Mouse (Mus musculus) hindbrain, postnatal 0 days (tissue): ENCODE measurements around the gene Fanci. TPM values are rescaled to one million over a fixed set of nuclear protein-coding genes. Genes with fewer than 3 reads are reported as not detected.
A peak's percentile ranks its signal among the peaks of the same experiment; 100 is the strongest.

Experiments
- ATAC-seq: fragments of 200-750 bp; cut with Nextera tagmentation; 2 replicates; pipeline ENCODE4 v1.8.0; 2017; ENCODE audit warnings: mild to moderate bottlenecking, moderate TSS enrichment, moderate library complexity
- DNase-seq: peaks from one replicate; pipeline ENCODE4 v3.0.0-alpha.2; 2015; ENCODE audit warnings: low spot score
- H3K27ac ChIP-seq: fragments of 300-500 bp; sonication (generic); 2 replicates; pipeline ENCODE4 v1.5.1; 2014; ENCODE audit warnings: mild to moderate bottlenecking
- H3K27me3 ChIP-seq: fragments of 300-500 bp; sonication (generic); 2 replicates; pipeline ENCODE4 v1.6.1; 2014; ENCODE audit warnings: low read length, mixed read lengths; ENCODE audit not compliant: insufficient read depth
- H3K36me3 ChIP-seq: fragments of 300-500 bp; sonication (generic); 2 replicates; pipeline ENCODE4 v1.6.1; 2014; ENCODE audit warnings: low read length, mixed read lengths; ENCODE audit not compliant: insufficient read depth
- H3K4me1 ChIP-seq: fragments of 300-500 bp; sonication (generic); 2 replicates; pipeline ENCODE4 v1.6.1; 2014; ENCODE audit warnings: antibody characterized with exemption, low read length, mixed read lengths; ENCODE audit not compliant: insufficient read depth
- H3K4me2 ChIP-seq: fragments of 300-500 bp; sonication (generic); 2 replicates; pipeline ENCODE4 v1.6.1; 2014; ENCODE audit warnings: low read depth, mild to moderate bottlenecking, low read length, moderate library complexity, mixed read lengths
- H3K4me3 ChIP-seq: fragments of 300-500 bp; sonication (generic); 2 replicates; pipeline ENCODE4 v1.5.1; 2014; ENCODE audit warnings: low read length
- H3K9ac ChIP-seq: fragments of 300-500 bp; sonication (generic); replicated peaks from 2 replicates; pipeline ENCODE4 v1.6.1; 2014; ENCODE audit warnings: mild to moderate bottlenecking, low read length, moderate library complexity, mixed read lengths
- H3K9me3 ChIP-seq: fragments of 300-500 bp; sonication (generic); 2 replicates; pipeline ENCODE4 v1.6.1; 2016; ENCODE audit warnings: low read length, mixed read lengths
- CTCF ChIP-seq: IDR thresholded peaks from 2 replicates; pipeline ENCODE4 v1.5.1; 2016; ENCODE audit warnings: antibody characterized with exemption, control low read depth, low read depth
- WGBS: fragments of 180-500 bp; shearing (Covaris S2); extraction: QIAGEN DNeasy Blood & Tissue Kit; methylation state at CpG from one replicate; pipeline ENCODE4 v1.1.7; 2014; 5-methylcytosine and 5-hydroxymethylcytosine counted together
- polyA plus RNA-seq: library from polyadenylated mRNA; unstranded; fragments of >200 nt; fragmentation: Nextera tagmentation; extraction: Ambion mirVana; gene quantifications from 2 replicates; pipeline ENCODE4 v1.2.1, GENCODE M21; 2015
- total RNA-seq: library from RNA; depleted of rRNA; stranded (reverse); fragments of >200 nt; gene quantifications from 2 replicates; pipeline ENCODE4 v1.2.3, GENCODE M21; 2014; rRNA removed

Fanci gene
- total and polyA plus RNA-seq, 2 experiments from 2014 or later, result 2.4 to 2.9 TPM

DNA sequence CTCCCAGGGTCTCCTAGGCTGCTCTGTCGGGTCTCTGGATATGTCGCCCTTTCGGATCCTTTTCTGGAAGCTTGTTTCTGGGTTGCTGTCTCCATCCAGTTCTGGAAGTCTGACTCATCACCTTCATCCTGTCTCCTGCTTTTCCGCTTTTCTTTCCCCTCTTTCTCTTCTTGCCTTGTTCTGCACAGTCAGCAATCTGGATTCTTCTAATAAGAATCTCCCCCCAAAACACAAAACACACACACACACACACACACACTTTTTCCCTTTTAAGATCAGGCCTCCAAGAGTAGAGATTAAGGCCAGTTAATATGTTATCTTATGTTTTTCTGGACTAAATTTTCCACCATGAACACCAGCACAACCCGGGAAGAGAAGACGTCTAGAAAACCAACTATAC is 106.6 kb downstream of the Fanci start:
- Histone ChIP-seq H3K4me3 (peak overlapping the region; percentile 89), H3K4me2 (peak overlapping the region; percentile 93), H3K4me1 (peaks cover 9% of the 10 kb centered on the region; the same call in 1 of the 2 replicates), H3K9ac (0 out of 2 replicates have a peak overlapping the region, but pooled peaks have one; percentile 24), H3K27ac (peak overlapping the region; percentile 78), H3K36me3 (no peaks in the 10 kb centered on the region), H3K9me3 (no peaks in the 10 kb centered on the region), H3K27me3 (no peaks in the 10 kb centered on the region)
- DNase-seq (peak; percentile 25), ATAC-seq (no peak)
- WGBS, result 9% methylated on average over 6 of the region's 6 CpGs
- no peak for TF ChIP-seq CTCF

DNA sequence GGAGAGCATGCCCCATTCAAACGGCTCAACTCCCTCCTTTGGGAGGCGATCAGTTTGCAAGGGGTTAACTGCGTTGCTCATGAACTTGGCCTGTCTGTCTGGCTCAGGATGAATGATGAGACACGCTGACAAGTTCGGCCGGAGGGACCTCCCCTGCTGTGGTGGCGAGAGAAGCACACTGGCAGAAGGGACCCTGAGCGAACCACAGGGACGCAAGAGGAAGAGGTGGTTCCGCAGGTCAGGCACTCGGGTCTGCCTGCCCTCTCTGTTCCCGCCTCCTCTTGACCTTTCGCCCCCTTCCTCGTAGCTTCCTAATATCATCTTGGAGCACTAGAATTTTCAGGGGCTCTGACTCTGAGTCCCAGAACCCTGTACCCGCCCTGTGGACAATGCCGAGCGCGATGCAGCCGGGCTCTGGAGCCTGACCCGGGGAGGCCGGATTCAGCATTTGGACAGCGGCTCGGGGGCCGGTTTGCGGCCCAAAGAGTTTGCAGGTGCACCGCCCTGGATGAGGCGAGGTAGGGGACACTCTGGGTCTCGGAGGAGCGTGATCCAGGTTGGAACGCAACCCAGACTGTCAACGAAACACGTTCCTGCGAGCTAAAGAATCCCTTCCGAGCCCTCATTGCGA is 107.4 kb downstream of the Fanci start:
- ATAC-seq (0 out of 2 replicates have a peak, but pooled peaks have one; percentile 0), DNase-seq (peak; percentile 73)
- WGBS, result 2% methylated on average over 35 of the region's 35 CpGs
- no peak for TF ChIP-seq CTCF
- Histone ChIP-seq H3K27me3 (no peaks in the 10 kb centered on the region), H3K4me2 (peak overlapping the region; percentile 93), H3K4me3 (peak overlapping the region; percentile 89), H3K27ac (peak overlapping the region; percentile 97), H3K9ac (peak overlapping the region; percentile 98), H3K4me1 (peaks cover 9% of the 10 kb centered on the region; the same call in 1 of the 2 replicates), H3K36me3 (no peaks in the 10 kb centered on the region), H3K9me3 (no peaks in the 10 kb centered on the region)

Other genes starting within 250 kb of the Fanci start
- gene Mfge8, start 242.9 kb upstream of the Fanci start, total RNA-seq, result 306 and 331 TPM in 2 replicates
- 306 and 345 TPM in 2 replicates for gene Mfge8, start 242.9 kb upstream of the Fanci start, polyA plus RNA-seq
- 92.3 and 100 TPM in 2 replicates for gene Abhd2, start 118.7 kb upstream of the Fanci start, total RNA-seq
- gene Abhd2, start 118.7 kb upstream of the Fanci start, polyA plus RNA-seq, result 23.7 and 23.9 TPM in 2 replicates
- gene Rlbp1, start 4.9 kb upstream of the Fanci start, total RNA-seq, result 25.3 and 32.3 TPM in 2 replicates
- 21.2 and 21.9 TPM in 2 replicates for gene Rlbp1, start 4.9 kb upstream of the Fanci start, polyA plus RNA-seq
- 60.0 and 79.5 TPM in 2 replicates for gene Polg, start 74.4 kb downstream of the Fanci start, total RNA-seq
- gene Polg, start 74.4 kb downstream of the Fanci start, polyA plus RNA-seq, result 23.8 and 23.9 TPM in 2 replicates
- gene Rhcg, start 225.7 kb downstream of the Fanci start, total RNA-seq, result 0.68 and 2.5 TPM in 2 replicates
- gene Rhcg, start 225.7 kb downstream of the Fanci start, polyA plus RNA-seq, result 4.0 and 4.3 TPM in 2 replicates